Mouse (Mus musculus) c-Kit-negative CD71-positive TER-119-positive erythroid progenitor cells, embryonic 14.5 days (primary cell): ENCODE measurements around the gene Dennd1b.
A peak's percentile ranks its signal among the peaks of the same experiment; 100 is the strongest.

Experiments used
- DNase-seq: peaks from one replicate; pipeline ENCODE4 v3.0.0-alpha.2; 2013; ENCODE audit warnings: low read depth, low spot score

Dennd1b gene

DNA sequence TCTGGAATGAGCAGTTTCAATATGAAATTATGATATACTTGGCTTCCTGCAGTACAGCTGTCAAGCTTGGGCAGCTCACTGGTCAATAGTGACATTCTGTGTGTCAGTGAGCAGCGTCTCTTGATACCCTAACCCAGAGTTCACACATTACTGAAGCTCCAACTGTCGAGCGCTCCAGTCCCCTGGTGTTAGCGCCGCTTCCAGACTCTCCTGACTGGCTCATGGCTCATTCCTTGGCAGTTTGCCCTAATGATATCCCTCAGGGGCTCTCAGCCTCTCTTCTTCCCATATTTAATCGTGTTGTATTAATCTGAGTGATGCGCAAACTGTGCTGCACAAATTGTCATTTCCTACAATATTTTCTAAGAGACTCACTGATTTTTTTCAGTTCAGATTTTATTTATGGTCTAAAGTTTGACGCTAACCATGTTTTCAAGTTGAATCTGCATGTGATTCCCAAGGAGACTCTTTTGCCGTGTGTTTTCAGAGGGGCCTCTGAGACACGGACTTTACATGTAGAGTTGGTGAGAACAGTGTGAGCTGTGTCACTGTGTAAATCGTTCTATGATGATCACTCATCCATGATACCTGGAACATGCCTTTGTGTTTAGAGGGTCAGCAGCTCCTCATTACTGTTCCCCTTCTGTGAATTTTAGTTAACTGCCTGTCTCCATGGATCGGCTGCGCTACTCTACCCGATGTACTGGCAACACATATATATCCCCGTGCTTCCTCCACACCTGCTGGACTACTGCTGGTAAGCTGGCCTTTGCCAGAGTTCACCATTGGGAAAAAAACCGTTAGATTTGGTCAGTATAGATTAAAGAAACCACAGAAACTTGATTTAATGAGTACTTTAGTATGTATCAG, 117.5 kb downstream of the Dennd1b start:
- no peak for DNase-seq

DNA sequence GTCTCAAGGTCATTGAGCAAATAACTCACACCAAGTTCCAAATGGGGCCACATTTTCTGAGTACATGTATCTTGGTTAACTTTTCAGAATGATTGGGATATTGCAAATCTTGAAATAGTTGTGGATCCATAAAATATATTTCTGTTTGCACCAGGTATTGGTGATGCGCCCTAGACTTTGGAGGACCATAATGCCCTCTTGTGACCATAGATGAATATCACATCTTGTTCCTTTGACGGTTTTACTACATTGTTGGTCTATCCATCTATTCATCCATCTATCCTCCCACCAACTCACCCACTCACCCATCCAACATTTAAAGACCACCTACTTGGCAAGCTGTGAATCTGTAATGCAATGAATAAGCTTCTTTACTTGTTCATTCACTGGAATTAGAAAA, 120.1 kb downstream of the Dennd1b start:
- DNase-seq: no peak

DNA sequence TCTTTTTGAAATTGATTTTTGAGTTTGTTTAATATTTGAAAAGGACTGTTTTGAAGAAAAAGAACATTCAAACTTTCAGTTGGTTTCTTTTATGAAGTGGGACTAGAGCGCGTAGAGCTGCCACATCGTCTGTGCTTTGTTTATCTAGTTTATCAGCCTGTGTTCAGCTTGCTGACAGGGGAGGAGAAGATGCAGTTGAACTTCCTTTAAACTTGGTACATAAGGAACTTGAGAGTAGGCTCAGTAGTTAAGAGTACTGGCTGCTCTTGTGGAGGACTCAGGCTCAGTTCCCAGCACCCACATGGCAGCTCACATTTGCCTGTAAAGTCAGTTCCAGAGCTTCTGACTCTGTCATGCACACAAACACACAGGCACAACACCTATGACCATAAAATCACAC, 124.3 kb downstream of the Dennd1b start:
- no peak for DNase-seq

DNA sequence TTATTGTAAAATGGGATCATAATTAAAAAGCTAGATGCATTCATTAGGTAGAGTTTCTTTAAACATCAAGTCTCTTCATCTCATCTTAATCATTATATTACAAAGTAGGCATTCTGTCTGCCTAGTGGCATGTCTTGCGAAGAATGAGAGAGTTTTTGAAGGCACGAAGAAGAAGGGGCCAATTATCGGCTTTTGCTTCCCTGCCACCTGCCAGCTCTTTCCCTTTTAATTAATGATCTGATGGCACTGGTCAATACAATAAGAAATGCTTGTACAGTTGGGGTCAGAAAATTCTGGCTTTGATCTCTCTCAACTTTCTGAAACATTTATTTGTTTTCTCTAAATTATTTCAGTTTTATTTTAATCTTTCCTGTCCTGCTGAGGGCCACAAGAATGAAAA, 127.5 kb downstream of the Dennd1b start:
- no peak for DNase-seq

DNA sequence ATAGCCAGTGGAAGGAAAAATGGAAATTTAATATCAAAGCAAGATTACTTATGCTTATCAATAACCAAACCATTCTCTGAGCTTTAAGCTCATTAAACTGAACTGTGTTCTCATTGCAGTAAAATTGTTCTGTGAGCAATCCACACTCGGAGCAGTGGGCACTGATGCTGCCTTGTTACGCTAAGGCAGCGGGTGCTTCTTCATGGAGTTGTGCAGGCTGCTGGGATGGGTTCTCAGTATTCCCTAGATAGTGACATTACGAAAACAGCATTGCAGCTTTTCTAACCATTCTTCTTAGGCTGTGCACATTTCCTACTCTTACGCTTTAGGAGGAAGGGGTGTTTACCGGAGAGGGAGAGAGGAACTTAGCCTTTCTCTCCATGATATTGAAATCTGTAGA, 128.5 kb downstream of the Dennd1b start:
- DNase-seq: no peak

DNA sequence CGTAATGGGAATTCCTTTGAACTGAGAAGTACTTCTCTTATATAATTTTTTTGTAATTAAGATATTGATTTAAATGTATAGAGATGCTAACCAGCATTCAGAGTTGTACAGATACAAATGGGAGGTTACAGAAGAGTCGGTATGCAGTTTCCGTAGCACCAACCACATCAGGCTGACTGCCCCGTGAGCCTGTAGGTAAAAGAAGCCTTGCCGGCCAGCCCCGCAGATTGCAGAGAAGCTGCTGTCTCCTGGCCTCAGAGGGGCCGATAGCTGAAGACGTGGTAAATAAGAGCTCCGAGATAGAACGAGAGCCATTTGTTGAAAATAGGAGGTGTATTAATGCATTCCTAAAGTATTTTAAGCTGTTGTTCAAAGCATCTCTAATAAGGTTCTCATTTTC, 128.9 kb downstream of the Dennd1b start:
- DNase-seq: no peak

DNA sequence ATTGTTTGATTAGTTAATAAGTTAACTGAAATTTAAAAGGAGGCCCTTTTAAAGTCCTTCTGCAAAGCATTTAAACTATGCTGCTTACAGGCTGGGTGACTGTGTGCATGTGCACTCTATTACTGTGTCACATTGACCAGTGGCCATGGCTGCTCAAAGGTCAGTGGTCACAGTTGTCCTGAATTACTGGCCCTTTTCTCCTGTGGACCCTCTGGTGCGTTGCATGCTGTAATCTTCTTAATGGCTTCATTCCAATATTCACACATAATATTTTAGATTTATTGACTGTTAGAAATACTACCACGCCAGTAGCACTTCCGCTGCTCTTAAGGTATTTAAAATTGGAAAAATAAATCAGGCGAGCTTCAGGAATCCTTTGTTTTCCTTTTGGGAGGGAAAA, 129.5 kb downstream of the Dennd1b start:
- no peak for DNase-seq

DNA sequence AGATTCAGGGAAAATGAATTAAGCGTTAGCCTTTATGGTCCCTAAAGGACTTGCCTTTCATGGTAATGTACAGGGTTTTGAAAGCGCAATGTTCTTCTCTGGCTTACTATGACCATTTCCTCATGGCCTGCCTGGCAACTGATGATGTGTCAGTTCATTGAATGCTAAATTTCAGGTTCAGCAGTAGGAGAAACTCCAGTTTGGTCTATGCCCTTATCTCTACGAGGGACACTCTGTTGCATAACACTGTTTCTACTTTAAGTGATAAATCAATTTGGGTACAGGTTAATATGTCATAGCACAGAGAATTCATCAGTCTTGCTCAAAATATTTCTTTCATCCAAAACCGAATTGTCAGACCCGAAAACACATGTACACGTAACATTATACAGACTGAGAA, 133.1 kb downstream of the Dennd1b start:
- no peak for DNase-seq

DNA sequence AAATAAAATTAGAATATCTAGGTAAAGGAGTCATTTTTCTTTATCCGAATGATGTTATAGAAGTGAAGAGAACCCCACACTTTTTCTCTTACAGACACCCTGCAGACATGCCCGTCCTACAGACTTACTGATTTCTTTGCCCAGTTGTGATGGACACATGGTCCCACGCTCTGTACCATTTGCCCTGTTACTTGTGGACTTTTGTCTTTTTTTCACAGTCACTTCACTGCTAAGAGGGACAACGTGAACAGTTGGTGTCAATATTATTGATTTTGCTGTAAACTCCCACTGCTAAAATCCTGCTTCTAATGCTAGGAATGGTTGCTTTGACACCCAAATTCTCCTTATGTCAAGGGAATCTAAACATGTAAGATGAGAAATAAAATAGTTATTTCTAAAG, 134.9 kb downstream of the Dennd1b start:
- no peak for DNase-seq

DNA sequence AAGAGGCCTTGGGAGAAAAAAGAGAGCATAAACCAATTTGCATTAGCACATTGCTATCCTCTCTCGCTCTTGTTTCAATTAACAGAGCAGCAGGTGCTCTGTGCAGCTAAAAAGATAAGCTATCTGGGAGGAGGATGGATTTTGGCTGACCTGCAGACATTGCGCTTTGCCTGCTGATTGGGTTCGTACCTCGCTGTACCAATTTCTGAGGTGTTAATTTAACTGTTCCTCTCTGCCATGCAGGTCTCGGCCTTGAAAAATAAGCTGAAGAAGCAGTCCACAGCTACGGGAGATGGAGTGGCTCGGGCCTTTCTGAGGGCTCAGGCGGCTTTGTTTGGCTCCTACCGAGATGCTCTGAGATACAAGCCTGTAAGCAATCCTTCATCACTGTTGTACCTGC, 138.5 kb downstream of the Dennd1b start:
- DNase-seq: no peak

DNA sequence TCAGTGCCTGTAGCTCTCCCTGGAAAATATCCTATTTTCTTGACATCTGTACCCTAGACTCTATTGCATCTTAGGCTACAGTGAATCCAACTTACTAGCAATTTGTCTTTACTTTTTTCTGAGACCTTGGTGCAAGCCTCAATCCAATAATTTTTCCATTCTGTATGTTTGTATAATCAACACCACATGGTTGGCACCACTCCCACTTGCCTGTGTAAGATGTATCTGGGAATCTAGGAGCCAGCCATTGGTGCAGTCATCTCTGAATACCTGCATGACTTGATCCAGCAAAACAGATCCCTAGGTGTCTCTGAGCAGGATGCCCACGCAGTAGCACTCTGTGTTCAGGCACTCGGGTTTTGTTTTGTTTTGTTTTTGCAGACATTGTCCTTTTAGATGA, 145.0 kb downstream of the Dennd1b start:
- DNase-seq: no peak

DNA sequence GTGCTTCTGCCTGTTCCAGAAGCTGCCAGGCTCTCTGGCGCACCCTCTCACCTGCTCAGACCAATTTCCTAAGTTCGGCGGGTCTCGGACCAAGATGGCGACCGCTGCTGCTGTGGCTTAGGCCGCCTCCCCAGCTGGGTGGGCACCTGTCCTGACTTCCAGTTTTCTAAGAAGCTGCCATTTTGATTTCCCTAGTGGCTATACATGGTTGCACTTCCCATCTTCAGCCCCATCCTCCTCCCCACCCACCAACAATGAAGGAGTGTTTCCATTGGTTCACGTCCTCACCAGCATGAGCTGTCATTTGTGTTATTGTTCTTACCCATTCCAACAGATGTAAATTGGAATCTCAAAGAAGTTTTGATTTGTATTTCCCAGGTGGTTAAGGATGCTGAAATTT, 159.4 kb downstream of the Dennd1b start:
- DNase-seq: no peak

DNA sequence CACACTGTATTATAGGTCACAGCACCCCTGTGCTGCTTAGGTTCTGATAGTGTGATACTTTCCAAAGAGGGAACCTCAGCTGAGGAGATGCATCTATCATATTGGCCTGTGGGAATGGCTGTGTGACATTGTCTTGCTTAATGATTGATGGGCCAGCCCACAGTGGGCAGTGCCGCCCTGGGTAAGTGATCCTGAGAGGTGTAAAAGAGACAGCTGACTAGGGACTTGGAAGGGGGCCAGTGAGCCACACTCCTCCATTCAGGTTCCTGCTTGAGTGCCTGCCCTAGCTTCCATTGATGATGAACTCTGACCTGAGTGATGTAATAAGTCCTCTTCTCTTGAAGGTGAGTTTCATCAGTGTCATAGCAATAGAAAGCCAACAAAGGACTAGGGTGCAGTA, 176.4 kb downstream of the Dennd1b start:
- no peak for DNase-seq

DNA sequence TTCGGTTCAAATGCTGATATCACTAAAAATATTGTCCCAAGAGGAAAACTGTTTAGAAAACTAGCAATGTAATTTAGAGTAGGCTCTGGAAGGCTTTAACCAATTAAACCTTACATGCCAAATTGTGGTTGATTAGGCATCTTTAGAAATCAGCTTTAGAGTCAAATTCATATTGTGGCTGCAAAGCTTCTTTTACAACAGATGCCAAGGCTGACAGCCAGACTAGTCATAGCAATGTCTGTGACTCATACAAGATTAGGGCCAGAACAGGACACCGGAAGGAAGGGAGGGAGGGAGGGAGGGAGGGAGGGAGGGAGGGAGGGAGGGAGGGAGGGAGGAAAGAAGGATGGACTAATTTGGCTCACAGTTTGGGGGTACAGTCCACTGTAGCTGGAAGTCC, 182.3 kb downstream of the Dennd1b start:
- no peak for DNase-seq

DNA sequence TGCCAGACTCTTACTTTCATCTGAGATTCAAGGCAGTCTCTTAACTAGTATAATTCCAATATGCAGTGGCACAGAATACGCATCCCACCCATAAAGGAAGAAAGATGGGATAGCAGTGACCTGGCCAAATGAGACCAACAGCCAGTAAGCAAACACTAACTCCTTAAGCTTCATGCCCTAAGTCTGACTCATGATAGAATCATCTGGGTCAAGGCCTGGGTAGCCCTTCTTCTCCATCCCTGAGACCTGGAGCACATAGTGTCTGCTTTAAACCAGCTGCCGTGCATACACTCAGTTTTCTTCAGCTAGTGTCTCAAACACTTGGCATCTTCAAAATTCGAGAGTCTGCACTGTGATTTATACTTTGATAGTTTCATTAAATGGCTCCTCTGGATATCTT, 183.1 kb downstream of the Dennd1b start:
- DNase-seq: no peak

DNA sequence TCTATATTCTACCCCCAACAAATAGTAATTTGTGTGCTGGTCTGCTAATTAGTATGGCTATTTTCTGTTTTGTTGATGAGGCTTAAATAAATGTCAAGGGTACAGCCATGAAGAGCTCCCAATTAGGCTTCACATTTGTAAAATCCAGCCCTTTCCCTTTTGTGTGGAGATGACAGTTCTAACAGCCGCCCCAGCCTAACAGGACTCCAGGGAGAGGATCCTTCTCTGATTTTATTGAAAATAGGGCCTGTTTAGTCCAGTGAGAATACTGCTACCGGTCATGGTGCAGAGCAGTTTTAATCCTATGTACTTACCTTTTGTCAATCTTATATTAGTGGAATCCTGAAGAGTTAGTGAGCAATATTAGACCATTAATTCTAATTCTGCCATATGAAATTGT, 189.8 kb downstream of the Dennd1b start:
- DNase-seq: no peak

DNA sequence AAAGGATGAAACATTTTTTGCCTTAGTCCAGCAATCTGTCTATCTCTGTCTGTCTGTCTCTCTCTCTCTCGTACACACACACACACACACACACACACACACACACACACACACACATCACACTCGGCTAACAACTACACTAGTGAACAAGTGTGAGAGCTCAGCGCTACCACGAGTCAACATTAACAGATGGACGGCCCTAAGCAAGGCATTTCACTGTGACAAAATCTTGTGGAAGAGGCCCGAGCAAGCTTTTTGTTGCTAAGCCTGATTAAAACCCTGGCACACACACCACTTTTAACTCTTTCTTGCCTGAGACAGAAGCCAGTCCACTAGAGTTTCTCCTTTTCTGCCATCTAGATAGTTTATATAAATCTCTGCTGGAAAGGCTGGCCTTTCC, 190.3 kb downstream of the Dennd1b start:
- no peak for DNase-seq

DNA sequence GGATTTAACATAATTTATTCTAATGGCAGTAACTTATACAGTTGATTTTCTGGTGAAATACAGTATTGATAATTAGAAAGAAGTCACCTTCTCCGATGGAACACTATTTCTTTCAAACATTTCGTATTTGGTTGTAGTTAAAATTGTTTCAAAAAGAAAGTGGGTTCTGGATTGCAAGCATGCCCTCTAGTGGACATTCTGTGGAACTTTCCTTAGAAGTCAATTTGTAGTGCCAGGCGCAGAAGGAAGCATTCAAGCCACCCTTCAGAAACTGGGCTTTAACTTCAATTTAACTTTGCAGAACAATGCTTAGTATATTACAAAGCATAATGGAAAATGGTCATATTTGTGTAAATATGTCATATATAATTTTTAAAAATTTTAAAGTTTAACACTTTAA, 193.2 kb downstream of the Dennd1b start:
- DNase-seq: peak; percentile 4

DNA sequence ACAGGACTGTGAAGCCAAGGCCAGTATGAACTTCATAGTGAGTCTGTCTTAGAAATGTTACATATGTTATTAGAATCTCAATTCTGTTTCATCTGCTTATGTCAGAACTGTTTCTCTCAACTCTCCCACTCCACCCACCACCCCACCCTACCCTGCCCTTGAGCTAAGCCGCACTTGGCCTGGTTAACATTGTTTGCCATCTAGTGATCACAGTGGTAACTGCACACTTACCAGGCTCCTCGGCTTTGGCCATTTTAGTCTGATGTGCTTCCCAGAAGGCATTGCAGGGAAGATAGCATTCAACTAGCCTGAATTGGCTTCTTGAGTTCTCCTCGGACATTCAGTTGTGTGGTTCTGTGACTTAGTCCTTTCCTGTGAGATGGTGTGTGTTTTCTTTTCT, 198.4 kb downstream of the Dennd1b start:
- DNase-seq: no peak

DNA sequence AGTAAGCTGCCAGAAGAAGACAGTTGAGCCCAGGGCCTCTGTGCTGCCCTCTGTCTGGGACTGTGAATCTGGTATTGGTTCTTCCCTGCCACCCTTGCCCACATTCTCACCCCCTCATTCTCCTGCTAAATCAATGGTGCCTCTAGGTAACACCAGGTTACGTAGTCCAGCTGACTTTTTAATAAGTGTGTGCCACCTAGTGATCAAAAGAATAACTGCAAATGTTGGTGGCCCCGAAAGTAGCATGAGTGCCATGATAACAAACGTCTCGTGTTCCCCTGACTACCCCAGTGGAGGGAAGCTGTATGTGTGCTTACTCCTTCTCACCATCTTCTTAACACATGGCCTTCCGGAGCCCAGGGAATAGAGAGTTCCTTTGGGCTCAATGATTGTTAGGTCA, 199.6 kb downstream of the Dennd1b start:
- no peak for DNase-seq

DNA sequence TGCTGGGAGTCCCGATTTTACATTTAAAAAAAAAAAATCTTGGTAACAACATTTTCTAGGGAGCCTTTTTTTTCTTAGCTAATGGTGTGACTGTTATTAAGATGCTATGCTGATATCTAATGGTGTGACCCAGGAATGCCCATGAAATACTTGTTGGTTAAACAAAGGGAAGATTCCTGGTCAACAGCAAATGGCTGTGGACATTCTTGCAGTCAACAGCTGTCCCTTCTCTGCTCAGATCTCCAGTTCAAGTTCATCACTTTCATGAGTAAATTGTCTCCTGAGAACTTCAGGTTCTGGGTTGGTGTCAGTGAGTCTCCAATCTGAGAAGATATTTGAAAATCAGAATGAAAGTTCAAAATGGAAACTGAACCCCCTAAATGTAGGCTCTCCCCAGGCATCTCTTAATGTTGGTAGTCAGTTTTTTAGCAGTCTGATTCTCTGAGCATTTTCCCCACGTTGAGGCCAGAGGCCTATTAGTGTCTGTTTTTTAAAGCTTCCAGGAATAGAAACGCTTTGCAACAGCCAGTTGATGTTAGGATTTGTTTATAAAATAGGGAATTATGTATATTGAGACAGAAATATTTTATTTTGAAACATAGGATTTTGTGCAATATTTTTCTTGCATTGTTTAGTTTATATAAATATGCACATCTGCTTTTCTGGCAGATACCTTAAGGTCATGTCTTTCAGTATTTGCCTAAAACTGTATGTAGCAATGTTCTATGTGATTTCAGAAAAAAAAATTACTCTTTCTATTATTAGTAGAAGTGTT, 211.0 kb downstream of the Dennd1b start:
- DNase-seq: no peak

DNA sequence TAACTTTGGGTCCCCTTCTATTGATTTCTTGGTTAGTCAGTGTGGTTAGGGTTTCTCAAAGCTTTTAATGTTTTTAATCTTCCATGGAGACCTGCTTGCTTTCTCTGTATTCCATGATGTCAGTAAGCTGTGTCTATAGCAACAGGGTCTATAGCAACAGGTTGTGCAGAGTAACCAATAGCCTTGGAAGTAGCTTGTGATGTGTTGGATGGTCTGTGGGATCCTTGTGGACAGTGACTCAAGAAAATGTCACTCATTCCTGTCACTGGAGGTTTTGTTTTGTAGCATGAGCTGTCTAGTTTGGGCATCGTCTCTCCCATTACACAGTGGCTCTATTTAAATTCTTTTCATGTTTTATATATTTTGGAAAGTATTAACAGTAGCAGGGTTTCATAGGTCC, 216.5 kb downstream of the Dennd1b start:
- DNase-seq: no peak

DNA sequence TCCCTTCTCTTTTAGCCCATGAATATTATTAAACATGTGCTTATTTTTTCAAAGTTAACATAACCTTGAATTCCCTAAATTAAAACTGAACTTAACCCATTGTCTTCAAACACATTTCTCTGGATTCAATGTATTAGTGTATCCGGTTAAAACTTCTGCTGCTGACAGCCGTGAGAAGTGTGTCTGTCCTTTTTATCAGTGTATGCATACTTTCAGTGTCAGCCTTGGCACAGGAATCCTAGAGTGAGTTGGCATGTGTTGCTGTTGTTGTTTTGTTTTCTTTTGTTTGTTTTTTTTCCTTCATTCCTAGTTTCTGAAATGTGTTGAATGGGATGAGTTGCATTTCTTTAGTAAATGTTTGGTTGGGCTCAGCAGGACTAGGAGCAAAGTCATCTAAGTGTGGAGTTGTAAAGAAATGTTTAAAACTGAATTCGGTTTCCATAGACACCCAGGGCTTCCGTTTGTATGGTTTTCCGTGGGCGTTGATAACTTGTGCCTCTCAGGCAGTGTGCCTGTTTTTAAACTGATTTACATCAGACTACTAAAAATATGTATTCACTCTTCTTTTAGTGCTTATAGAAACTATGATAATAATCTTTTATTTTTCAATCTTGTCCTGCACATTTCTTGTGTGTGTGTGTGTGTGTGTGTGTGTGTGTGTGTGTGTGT, 217.4 kb downstream of the Dennd1b start:
- no peak for DNase-seq
